Mouse (Mus musculus) left cerebral cortex, adult 8-10 months (tissue): ENCODE measurements around the gene Gm9857. TPM values are rescaled to one million over a fixed set of nuclear protein-coding genes. Genes with fewer than 3 reads are reported as not detected.

ENCODE experiments used
- DNase-seq, 2 experiments: peaks; one replicate each; pipeline ENCODE4 v3.0.0; 2022; ENCODE audit warnings: low spot score in 2 of 2
- total RNA-seq, 4 experiments: library from RNA; stranded (reverse); gene quantifications; 2 replicates each; pipeline ENCODE4 v1.2.4; 2022

Gene Gm9857
- total RNA-seq, 4 experiments from 2014 or later, result not detected

GRCm38 (mm10) chr3:108926308-108926707, 13.9 kb downstream of the Gm9857 start:
- no peak for DNase-seq

- no peak for DNase-seq
Observed at GRCm38 (mm10) chr3:108925677-108926076, 14.6 kb downstream of the Gm9857 start.

- no peak for DNase-seq
Observed at GRCm38 (mm10) chr3:108921822-108922221, 18.4 kb downstream of the Gm9857 start.

GRCm38 (mm10) chr3:108920442-108921070, 19.7 kb downstream of the Gm9857 start:
- DNase-seq, result no peak

- DNase-seq, result no peak
Observed at GRCm38 (mm10) chr3:108918852-108919251, 21.4 kb downstream of the Gm9857 start.

GRCm38 (mm10) chr3:108917986-108918385, 22.3 kb downstream of the Gm9857 start:
- DNase-seq, result no peak

GRCm38 (mm10) chr3:108916857-108917256, 23.4 kb downstream of the Gm9857 start:
- no peak for DNase-seq

- DNase-seq, result no peak
Observed at GRCm38 (mm10) chr3:108915999-108916398, 24.2 kb downstream of the Gm9857 start.

GRCm38 (mm10) chr3:108911548-108912413, 28.5 kb downstream of the Gm9857 start, which contains the start of gene Prpf38b:
TSS of gene Prpf38b (minus strand) at chr3:108911727.
- peak; percentile 83 to 94 for DNase-seq

- peak; percentile 28 to 46 for DNase-seq
Observed at GRCm38 (mm10) chr3:108911081-108911547, 29.1 kb downstream of the Gm9857 start.

- no peak for DNase-seq
Observed at GRCm38 (mm10) chr3:108910303-108911080, 29.8 kb downstream of the Gm9857 start.

GRCm38 (mm10) chr3:108902934-108903333, 37.3 kb downstream of the Gm9857 start:
- DNase-seq, result no peak

- no peak for DNase-seq
Observed at GRCm38 (mm10) chr3:108902038-108902437, 38.2 kb downstream of the Gm9857 start.

- no peak for DNase-seq
Observed at GRCm38 (mm10) chr3:108900681-108901080, 39.6 kb downstream of the Gm9857 start.

GRCm38 (mm10) chr3:108900147-108900546, 40.1 kb downstream of the Gm9857 start:
- DNase-seq, result no peak

GRCm38 (mm10) chr3:108898640-108899039, 41.6 kb downstream of the Gm9857 start:
- no peak for DNase-seq

- no peak for DNase-seq
Observed at GRCm38 (mm10) chr3:108892914-108893313, 47.3 kb downstream of the Gm9857 start.

- DNase-seq, result no peak
Observed at GRCm38 (mm10) chr3:108892080-108892479, 48.2 kb downstream of the Gm9857 start.
